Mouse (Mus musculus) heart, adult 2 months (tissue): ENCODE measurements around the gene Cyp46a1.

ENCODE experiments used
- CTCF ChIP-seq: fragments of 200-600 bp; IDR thresholded peaks from 2 replicates; pipeline ENCODE4 v1.8.1; 2022; ENCODE audit warnings: antibody characterized with exemption, mild to moderate bottlenecking, moderate library complexity
- POLR2A ChIP-seq: fragments of 200-500 bp; IDR thresholded peaks from 2 replicates; pipeline ENCODE4 v1.6.1; 2011; ENCODE audit warnings: mild to moderate bottlenecking, low read depth, low read length, control low read depth; ENCODE audit not compliant: insufficient read depth

- TF ChIP-seq POLR2A (no peak), CTCF (no peak)
These were observed 55.5 kb downstream of the Cyp46a1 start for GRCm38 (mm10) chr12:108389718-108390117.
